Mouse (Mus musculus) heart, postnatal 25 days (tissue): ENCODE measurements around the gene Ube2b. TPM values are rescaled to one million over a fixed set of nuclear protein-coding genes. Genes with fewer than 3 reads are reported as not detected.

Source experiments
- DNase-seq: peaks from one replicate; pipeline ENCODE4 v3.0.0; 2022; ENCODE audit warnings: low spot score
- intact Hi-C: fragments of 180-260 bp; cut with DNase I; formaldehyde crosslinking; loops from one replicate; pipeline ENCODE4 v1.15.1; 2025
- total RNA-seq, 2 experiments: library from RNA; stranded (reverse); gene quantifications; 2 replicates each; pipeline ENCODE4 v1.2.3; 2021

Ube2b gene
- total RNA-seq, 2 experiments from 2014 or later = 256 to 295 TPM

- no peak for DNase-seq
- intact Hi-C loops = loop anchor here (1.0 kb wide), 1 partner anchor 149 kb away; no protein-coding TSS in a partner anchor
These were observed 31.1 kb downstream of the Ube2b start for GRCm38 (mm10) chr11:51969511-51969910.

- DNase-seq = no peak
- intact Hi-C loops = loop anchor here (1.0 kb wide), 1 partner anchor 149 kb away; no protein-coding TSS in a partner anchor
These were observed 31.7 kb downstream of the Ube2b start for GRCm38 (mm10) chr11:51968896-51969295.

- peak; percentile 86 for DNase-seq
- intact Hi-C loops = loop anchor here (1.0 to 2.0 kb wide), 2 partner anchors 51 to 109 kb away; no protein-coding TSS in a partner anchor
These were observed 32.8 kb downstream of the Ube2b start, which contains the start of gene Cdkn2aipnl for GRCm38 (mm10) chr11:51967443-51968401. Cdkn2aipnl (plus strand) TSS chr11:51967661.

GRCm38 (mm10) chr11:51966651-51967050 lies 33.9 kb downstream of the Ube2b start:
- intact Hi-C loops = loop anchor here (1.0 to 2.0 kb wide), 2 partner anchors 50 to 108 kb away; no protein-coding TSS in a partner anchor
- DNase-seq = no peak

GRCm38 (mm10) chr11:51962277-51962676 lies 38.3 kb downstream of the Ube2b start:
- intact Hi-C loops = no loop called here
- DNase-seq = no peak

- intact Hi-C loops = no loop called here
These were observed 38.8 kb downstream of the Ube2b start for GRCm38 (mm10) chr11:51961761-51962160.

GRCm38 (mm10) chr11:51960967-51961471 lies 39.5 kb downstream of the Ube2b start:
- DNase-seq = no peak
- intact Hi-C loops = no loop called here

More at GRCm38 (mm10) chr11:51961761-51962160, 38.8 kb downstream of the Ube2b start:
- DNase-seq = no peak

- intact Hi-C loops = no loop called here
- DNase-seq = no peak
These were observed 40.5 kb downstream of the Ube2b start for GRCm38 (mm10) chr11:51960061-51960460.

GRCm38 (mm10) chr11:51959511-51959910 lies 41.1 kb downstream of the Ube2b start:
- intact Hi-C loops = no loop called here
- no peak for DNase-seq

GRCm38 (mm10) chr11:51957760-51958159 lies 42.8 kb downstream of the Ube2b start:
- DNase-seq = no peak
- intact Hi-C loops = no loop called here

- DNase-seq = no peak
These were observed 44.5 kb downstream of the Ube2b start for GRCm38 (mm10) chr11:51956112-51956511.

GRCm38 (mm10) chr11:51951861-51952420 lies 48.6 kb downstream of the Ube2b start:
- DNase-seq = no peak
- intact Hi-C loops = loop anchor here (5.0 kb wide), 1 partner anchor 35 kb away; no protein-coding TSS in a partner anchor

More at GRCm38 (mm10) chr11:51956112-51956511, 44.5 kb downstream of the Ube2b start:
- intact Hi-C loops = no loop called here

- intact Hi-C loops = loop anchor here (5.0 kb wide), 1 partner anchor 33 kb away; no protein-coding TSS in a partner anchor
- no peak for DNase-seq
These were observed 50.6 kb downstream of the Ube2b start for GRCm38 (mm10) chr11:51949919-51950318.

GRCm38 (mm10) chr11:51949155-51949840 lies 51.3 kb downstream of the Ube2b start:
- intact Hi-C loops = no loop called here
- no peak for DNase-seq

GRCm38 (mm10) chr11:51946144-51946543 lies 54.4 kb downstream of the Ube2b start:
- no peak for DNase-seq
- intact Hi-C loops = no loop called here

- intact Hi-C loops = no loop called here
- no peak for DNase-seq
These were observed 55.0 kb downstream of the Ube2b start for GRCm38 (mm10) chr11:51945548-51945947.

GRCm38 (mm10) chr11:51944239-51944638 lies 56.3 kb downstream of the Ube2b start:
- intact Hi-C loops = no loop called here
- no peak for DNase-seq

- intact Hi-C loops = no loop called here
- DNase-seq = no peak
These were observed 57.1 kb downstream of the Ube2b start for GRCm38 (mm10) chr11:51943500-51943841.

- DNase-seq = no peak
- intact Hi-C loops = no loop called here
These were observed 57.7 kb downstream of the Ube2b start for GRCm38 (mm10) chr11:51942602-51943499.
